Mouse (Mus musculus): ENCODE data around the gene Rasal2.

Rasal2 gene

GRCm38 (mm10) chr1:157380694-157381093 is 31.7 kb downstream of the Rasal2 start:
- in situ Hi-C loops (cut with MboI; ENCODE audit: unreplicated experiment in 2 of 2), result no loop called here

GRCm38 (mm10) chr1:157370397-157370796 is 42.0 kb downstream of the Rasal2 start:
- in situ Hi-C loops (cut with MboI; ENCODE audit: unreplicated experiment in 2 of 2), result no loop called here

GRCm38 (mm10) chr1:157368316-157368715 is 44.1 kb downstream of the Rasal2 start:
- in situ Hi-C loops (cut with MboI; ENCODE audit: unreplicated experiment in 2 of 2), result no loop called here

GRCm38 (mm10) chr1:157346661-157347060 is 65.7 kb downstream of the Rasal2 start:
- in situ Hi-C loops (cut with MboI; ENCODE audit: unreplicated experiment in 2 of 2), result no loop called here

GRCm38 (mm10) chr1:157343519-157343918 is 68.9 kb downstream of the Rasal2 start:
- in situ Hi-C loops (cut with MboI; ENCODE audit: unreplicated experiment in 2 of 2), result no loop called here

GRCm38 (mm10) chr1:157334834-157335233 is 77.6 kb downstream of the Rasal2 start:
- in situ Hi-C loops (cut with MboI; ENCODE audit: unreplicated experiment in 2 of 2), result no loop called here

- in situ Hi-C loops (cut with MboI; ENCODE audit: unreplicated experiment in 2 of 2), result no loop called here
Observed at GRCm38 (mm10) chr1:157328068-157328467, 84.3 kb downstream of the Rasal2 start.

GRCm38 (mm10) chr1:157323091-157323490 is 89.3 kb downstream of the Rasal2 start:
- in situ Hi-C loops (cut with MboI; ENCODE audit: unreplicated experiment in 2 of 2), result no loop called here

- in situ Hi-C loops (cut with MboI; ENCODE audit: unreplicated experiment in 2 of 2), result no loop called here
Observed at GRCm38 (mm10) chr1:157318896-157319295, 93.5 kb downstream of the Rasal2 start.

GRCm38 (mm10) chr1:157301266-157301665 is 111.1 kb downstream of the Rasal2 start:
- in situ Hi-C loops (cut with MboI; ENCODE audit: unreplicated experiment in 2 of 2), result no loop called here

- in situ Hi-C loops (cut with MboI; ENCODE audit: unreplicated experiment in 2 of 2), result loop anchor here in 1 of 2 experiments (25.0 kb wide), 1 partner anchor 387 kb away; no protein-coding TSS in a partner anchor
Observed at GRCm38 (mm10) chr1:157299559-157299958, 112.8 kb downstream of the Rasal2 start.

- in situ Hi-C loops (cut with MboI; ENCODE audit: unreplicated experiment in 2 of 2), result loop anchor here in 1 of 2 experiments (25.0 kb wide), 1 partner anchor 387 kb away; no protein-coding TSS in a partner anchor
Observed at GRCm38 (mm10) chr1:157298990-157299389, 113.4 kb downstream of the Rasal2 start.

GRCm38 (mm10) chr1:157297137-157297536 is 115.3 kb downstream of the Rasal2 start:
- in situ Hi-C loops (cut with MboI; ENCODE audit: unreplicated experiment in 2 of 2), result loop anchor here in 1 of 2 experiments (25.0 kb wide), 1 partner anchor 385 kb away; no protein-coding TSS in a partner anchor

- in situ Hi-C loops (cut with MboI; ENCODE audit: unreplicated experiment in 2 of 2), result loop anchor here in 1 of 2 experiments (25.0 kb wide), 1 partner anchor 384 kb away; no protein-coding TSS in a partner anchor
Observed at GRCm38 (mm10) chr1:157295868-157296267, 116.5 kb downstream of the Rasal2 start.

- in situ Hi-C loops (cut with MboI; ENCODE audit: unreplicated experiment in 2 of 2), result loop anchor here in 1 of 2 experiments (25.0 kb wide), 1 partner anchor 378 kb away; no protein-coding TSS in a partner anchor
Observed at GRCm38 (mm10) chr1:157290173-157290572, 122.2 kb downstream of the Rasal2 start.

GRCm38 (mm10) chr1:157289251-157289650 is 123.1 kb downstream of the Rasal2 start:
- in situ Hi-C loops (cut with MboI; ENCODE audit: unreplicated experiment in 2 of 2), result loop anchor here in 1 of 2 experiments (25.0 kb wide), 1 partner anchor 377 kb away; no protein-coding TSS in a partner anchor

- in situ Hi-C loops (cut with MboI; ENCODE audit: unreplicated experiment in 2 of 2), result loop anchor here in 1 of 2 experiments (25.0 kb wide), 1 partner anchor 374 kb away; no protein-coding TSS in a partner anchor
Observed at GRCm38 (mm10) chr1:157286561-157286960, 125.8 kb downstream of the Rasal2 start.

GRCm38 (mm10) chr1:157285366-157285765 is 127.0 kb downstream of the Rasal2 start:
- in situ Hi-C loops (cut with MboI; ENCODE audit: unreplicated experiment in 2 of 2), result loop anchor here in 1 of 2 experiments (25.0 kb wide), 1 partner anchor 373 kb away; no protein-coding TSS in a partner anchor

GRCm38 (mm10) chr1:157280781-157281180 is 131.6 kb downstream of the Rasal2 start:
- in situ Hi-C loops (cut with MboI; ENCODE audit: unreplicated experiment in 2 of 2), result loop anchor here in 1 of 2 experiments (5.0 to 25.0 kb wide), 3 partner anchors 193 to 538 kb away; no protein-coding TSS in a partner anchor

GRCm38 (mm10) chr1:157275672-157276307 is 136.6 kb downstream of the Rasal2 start:
- in situ Hi-C loops (cut with MboI; ENCODE audit: unreplicated experiment in 2 of 2), result loop anchor here in 1 of 2 experiments (25.0 kb wide), 1 partner anchor 363 kb away; no protein-coding TSS in a partner anchor

GRCm38 (mm10) chr1:157267894-157268293 is 144.5 kb downstream of the Rasal2 start:
- in situ Hi-C loops (cut with MboI; ENCODE audit: unreplicated experiment in 2 of 2), result no loop called here

GRCm38 (mm10) chr1:157256562-157256961 is 155.8 kb downstream of the Rasal2 start:
- in situ Hi-C loops (cut with MboI; ENCODE audit: unreplicated experiment in 2 of 2), result no loop called here
